Mouse (Mus musculus): ENCODE measurements at regions not wholly inside any gene's neighbourhood (a gene's known extent, or its start where the extent isn't known, plus 50 kb on each side); places are given as distances from the start of the nearest gene placed in this dataset.

DNA sequence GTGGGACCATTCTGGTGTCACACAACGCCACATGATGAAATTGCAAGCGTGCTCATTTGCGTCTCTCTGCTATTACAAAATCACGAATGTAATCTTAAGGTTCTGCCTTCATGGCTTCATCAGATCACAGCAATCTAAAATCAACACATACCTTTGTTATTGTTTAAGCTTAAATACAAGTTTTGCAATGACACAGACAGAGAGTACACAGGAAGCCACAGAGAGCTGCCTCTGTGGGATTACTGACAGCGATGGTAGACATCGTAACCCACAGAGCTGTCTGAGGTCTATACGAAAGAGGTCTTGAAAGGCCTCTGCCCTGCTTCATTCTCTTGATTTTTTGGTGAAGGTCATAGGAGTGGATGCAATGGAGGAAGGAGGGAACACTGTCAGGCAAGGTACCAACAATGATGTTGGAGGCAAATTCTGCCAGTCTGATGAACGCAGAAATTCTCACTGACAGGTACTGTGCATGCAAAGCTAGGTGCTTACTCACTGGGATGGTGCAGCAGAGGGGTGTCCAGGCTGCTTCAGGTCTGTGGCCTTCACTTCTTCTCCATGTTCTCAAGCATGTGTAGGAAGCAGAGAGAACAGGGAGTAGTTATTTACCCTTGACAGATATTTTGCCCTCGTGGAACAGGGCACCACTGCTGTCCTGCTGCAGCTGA is 226.5 kb downstream of the Gm19410 start:
- DNase-seq (ENCODE audit: low read depth) = no peak

DNA sequence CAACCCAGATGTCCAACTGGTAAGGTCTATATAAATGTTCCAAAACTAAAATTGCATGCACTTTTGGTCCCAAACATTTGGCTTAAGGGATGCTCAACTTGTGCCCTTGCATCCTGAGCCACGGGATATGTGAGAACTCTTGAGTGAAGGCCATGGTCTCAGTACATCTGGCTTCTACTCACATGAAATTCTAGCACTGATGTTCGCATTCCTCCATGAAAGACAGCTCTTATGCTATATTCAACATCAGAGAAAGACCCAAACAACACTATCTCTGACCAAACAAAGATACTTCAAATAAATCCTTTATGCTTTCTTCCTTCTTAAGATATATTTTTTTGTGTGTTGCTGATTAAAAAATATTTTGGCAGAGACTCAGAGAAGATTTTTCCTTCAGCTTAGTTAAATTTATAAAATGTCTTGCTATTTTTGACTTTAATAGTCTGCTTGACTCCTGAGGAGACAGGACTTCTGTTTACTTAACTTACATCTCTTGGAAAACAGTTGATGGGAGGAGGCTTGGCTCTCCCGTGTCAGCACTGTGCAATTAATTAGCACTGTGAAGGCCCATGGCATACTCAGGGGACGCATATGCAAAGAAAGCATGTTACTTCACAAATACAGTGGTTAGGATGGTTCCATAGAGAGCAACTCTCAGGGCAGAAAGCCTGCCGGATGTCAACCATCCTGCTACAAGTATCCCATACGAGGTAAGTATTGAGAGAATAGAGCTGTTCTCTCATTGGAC is 230.9 kb downstream of the Gm19410 start:
- DNase-seq (ENCODE audit: low read depth) = no peak

DNA sequence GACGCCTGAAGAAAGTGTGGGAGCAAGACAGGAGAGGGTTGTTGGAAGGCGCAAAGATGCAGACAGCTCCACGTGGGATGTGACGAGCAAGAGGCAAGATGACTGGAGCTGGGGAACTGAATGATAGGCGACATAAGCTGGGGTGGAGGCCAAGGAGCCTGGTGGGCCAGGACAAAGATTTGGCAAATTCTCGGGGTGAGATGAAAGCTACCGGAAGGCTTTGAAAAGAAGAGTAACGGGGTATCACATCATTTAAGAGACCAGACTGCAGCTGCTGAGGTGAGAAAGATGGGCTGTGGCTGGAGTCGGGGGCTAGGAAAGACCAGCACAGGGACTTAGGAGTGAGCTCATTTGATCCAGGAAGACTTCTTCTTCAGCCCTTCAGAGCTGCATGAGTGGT is 234.0 kb downstream of the Gm19410 start:
- no peak for DNase-seq (ENCODE audit: low read depth)

DNA sequence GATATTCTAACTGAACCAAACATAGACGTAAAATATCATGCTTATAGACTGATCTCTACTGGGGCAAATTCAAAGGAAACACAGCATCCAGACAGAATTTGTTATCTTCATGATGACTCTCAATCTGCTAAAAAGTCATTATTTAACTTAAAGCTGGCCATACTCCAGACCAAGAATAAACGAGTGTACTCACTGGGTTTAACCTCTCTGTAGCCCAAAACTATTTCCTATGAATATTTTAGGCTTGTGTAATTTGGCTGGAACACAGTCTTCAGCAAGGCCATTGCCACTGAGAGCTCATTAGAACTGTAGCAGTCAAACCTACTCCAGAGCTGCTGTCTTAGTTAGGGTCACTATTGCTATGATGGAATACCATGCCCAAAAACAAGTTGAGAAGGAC is 238.8 kb downstream of the Gm19410 start:
- no peak for DNase-seq (ENCODE audit: low read depth)

DNA sequence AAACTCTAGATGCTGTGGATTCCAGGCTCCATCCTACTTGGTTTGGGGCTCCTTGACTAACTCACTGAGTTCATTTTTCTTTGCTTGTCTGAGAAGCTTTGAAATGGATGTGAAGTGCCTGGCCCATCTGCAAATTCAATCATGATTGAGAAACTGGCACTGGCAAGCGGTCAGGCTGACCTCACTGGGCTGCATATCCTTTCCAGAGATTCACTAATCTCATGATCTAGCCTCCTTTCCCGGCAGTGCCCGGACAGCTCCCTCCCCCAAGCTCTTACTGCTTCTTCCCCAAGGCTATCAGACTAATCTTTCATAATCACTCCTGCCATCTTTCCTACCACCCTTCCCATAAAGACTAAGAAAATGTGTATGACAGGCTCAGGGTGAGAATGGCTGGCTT is 239.9 kb downstream of the Gm19410 start:
- peak; percentile 57 for DNase-seq (ENCODE audit: low read depth)

DNA sequence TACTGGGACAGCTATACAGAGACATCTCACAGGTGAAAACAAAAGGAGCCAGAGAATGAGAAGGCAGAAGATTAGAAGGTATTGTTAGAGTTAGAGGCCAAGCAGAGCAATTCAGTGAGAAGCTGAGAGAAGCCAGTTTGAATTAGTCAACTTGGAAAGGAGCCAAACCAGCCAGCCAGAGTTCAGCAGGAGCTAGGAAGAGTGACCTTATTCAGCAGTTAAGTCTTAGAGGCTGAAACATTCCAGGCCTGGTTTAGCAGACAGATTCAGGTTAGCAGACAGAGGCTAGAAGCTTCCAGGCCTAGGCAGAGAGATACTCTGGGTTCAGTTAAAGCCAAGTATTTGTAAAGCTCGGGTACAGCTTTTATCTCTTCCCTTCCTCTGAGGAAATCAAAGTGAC is 242.1 kb downstream of the Gm19410 start:
- DNase-seq (ENCODE audit: low read depth) = no peak

DNA sequence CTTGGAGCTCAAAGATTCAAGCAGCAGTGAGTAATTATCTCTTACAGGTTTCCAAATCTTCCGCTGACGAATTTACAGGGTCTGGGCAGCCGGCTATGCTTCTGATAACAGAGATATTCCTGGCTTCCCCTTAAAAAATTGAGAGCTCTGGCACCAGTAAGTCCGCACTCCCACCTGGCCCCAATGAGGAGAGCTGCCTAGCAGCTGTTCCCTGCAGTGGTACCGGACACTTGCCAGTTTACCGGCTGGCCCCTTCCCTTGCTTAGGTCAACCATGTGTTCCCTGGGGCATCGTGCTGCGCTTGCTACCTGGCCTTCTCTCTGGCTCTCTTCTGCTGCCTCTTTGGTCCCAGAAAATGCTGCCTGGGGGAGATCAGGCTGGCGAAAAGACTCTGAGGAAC is 244.0 kb downstream of the Gm19410 start:
- no peak for DNase-seq (ENCODE audit: low read depth)

DNA sequence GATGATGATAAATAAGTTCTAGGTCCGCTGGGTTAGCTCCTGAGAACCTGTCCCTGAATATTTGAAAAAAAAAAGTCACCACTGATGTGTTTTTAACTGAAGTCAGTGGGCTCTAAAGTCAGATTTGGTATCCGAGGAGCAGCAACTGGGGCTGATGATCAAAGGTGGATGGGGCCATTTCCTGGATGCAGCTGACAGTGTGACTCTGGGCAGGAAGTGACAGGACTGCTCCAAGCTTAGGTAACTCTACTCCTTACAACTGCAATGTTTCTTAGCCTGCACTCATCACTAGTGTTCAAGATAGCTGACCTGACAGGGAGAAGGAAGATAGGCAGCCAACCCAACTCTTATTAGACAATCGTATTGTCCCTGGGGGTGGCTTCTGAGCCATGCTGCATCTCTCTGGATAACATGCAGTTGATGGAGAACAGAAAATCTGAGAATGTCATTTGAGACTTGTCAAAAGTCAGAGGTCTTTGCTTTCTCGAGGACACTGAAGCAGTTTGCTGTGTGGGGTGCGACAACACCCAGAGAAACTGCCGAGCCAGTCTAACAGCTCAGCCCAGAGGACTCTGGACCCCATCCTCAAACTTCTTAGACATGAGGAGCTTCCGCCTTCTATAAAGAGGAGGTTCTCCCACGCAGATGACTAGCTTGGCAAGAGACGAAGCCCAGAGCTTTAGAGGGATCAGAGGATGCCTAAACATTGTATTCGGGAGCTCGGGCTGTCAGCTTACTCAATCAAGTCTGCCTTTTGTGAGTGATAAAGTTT is 245.0 kb downstream of the Gm19410 start:
- DNase-seq (ENCODE audit: low read depth) = no peak

DNA sequence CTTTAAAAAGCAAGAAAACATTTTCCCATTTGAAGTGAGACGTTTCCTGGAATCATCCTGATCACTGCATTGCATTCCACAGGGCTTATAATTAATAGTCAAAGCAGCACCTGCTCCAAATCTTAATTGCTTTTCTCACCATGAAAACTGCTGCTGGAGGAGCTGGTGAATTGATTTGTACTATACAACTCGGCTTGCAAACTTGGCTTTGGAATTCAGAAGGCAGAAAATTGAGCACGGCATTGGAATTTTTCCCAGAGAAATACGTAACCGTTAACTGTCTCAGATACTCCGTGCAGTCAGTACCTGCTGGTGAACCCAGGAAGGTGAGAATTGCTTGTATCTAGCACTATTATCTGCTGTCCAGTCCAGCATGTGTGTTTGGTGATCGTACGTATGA is 249.3 kb downstream of the Gm19410 start:
- DNase-seq (ENCODE audit: low read depth) = no peak

DNA sequence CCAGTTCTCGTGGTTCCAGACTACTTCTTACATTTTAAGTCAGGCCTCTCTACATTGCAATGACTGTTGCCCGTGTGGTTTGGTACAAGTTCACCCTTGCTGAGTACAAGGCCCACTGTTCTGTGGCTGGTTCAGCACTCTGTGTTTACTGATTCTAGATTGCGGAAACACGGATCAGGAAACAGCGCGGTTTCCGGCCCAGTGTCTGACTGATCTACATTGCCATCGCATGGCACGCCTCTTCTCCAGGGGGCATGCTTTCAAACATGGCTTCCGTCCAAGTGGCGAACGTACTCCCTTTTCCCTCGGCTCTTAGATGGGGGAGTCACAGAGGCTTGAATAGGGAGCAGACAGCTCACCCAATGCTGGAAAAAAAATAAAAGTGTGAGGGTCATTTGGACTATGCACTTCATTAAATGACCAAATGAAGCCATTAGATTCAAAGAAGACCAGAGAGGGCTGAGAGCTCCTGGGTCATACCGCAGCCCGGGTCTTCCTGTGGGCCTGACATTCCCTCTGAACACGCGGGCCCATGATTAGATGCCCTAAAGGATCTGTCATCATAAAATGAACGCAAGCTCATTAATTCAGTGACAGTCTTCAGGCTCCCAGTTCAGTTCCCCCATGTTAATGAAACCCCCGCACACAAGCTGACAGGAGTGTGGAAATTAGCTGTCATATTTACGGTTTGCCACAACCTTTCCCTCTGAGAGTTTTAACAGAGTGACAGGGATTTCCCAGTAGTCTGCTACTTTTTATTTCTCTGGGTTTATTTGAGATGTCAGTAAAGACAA is 250.9 kb downstream of the Gm19410 start:
- no peak for DNase-seq (ENCODE audit: low read depth)

DNA sequence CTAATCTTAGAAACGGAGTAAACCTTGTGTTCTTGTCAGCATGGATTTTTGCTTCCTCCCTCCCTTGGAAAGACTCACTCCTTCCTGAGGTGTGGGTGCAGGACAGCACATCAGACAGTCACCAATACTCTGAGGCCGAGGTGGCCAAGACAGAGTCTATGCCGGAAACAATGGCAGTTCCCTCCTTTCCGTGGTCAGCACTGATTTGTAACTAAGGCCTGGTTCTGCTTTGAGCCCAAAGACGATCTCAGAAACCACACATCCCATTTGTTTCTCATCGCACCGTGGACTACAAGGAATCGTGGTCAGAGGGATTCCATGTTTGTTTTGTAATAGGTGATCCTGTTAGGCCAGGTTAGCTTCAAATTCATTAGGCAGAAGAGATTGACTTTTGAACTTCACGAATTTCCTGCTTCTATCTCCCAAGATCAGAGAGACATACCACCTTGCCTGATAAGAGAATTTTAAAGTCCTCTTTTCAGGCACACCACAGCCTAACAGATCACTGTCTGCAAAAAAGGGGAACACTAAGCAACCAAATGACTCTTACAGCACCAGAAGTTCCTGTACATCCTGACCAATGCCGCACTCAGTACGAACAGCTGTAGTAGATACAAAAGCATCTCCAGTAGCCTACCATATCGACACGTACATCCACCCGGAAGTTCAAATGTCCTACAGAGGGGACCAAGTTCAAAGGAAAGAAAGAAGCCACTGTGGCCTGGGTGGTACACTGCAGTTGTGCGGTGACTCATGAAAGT is 253.6 kb downstream of the Gm19410 start:
- DNase-seq (ENCODE audit: low read depth) = no peak

DNA sequence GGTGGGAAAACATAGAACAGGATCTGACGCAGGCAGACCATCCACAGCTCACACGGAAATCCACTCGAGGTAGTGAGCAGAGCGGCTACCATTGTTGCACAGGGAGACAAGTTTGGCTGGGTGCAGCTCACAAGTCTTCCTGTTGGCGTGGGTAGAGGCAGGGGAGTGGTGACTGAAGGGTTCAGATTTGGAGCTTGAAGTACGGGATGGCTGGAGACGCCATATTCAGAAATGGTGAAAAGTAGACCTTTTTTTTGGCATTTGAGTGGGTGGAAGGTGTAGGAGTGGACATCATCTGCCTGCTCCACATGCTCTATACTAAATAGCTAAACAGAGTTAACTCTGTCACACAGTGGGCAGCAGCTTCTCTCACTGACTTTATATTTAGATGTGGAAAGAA is 254.3 kb downstream of the Gm19410 start:
- no peak for DNase-seq (ENCODE audit: low read depth)

DNA sequence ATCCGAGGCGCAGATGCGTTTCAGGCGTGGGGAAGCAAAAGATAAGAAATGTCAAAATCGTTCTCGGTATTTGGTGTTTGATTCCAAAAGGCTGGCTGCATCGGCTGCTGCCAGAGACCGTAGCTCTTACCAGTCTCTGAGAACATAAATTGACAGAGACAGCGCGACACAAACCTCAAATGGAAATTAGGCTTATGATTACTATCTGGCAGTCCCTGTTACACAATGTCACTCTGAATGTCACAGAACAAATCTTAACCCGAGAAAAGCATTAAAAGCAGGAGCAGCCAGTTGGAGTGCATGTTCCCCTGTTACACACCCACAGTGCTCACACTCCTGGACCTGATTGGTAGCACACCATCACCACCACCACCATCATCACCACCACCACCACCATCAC is 262.0 kb downstream of the Gm19410 start:
- DNase-seq (ENCODE audit: low read depth) = no peak

DNA sequence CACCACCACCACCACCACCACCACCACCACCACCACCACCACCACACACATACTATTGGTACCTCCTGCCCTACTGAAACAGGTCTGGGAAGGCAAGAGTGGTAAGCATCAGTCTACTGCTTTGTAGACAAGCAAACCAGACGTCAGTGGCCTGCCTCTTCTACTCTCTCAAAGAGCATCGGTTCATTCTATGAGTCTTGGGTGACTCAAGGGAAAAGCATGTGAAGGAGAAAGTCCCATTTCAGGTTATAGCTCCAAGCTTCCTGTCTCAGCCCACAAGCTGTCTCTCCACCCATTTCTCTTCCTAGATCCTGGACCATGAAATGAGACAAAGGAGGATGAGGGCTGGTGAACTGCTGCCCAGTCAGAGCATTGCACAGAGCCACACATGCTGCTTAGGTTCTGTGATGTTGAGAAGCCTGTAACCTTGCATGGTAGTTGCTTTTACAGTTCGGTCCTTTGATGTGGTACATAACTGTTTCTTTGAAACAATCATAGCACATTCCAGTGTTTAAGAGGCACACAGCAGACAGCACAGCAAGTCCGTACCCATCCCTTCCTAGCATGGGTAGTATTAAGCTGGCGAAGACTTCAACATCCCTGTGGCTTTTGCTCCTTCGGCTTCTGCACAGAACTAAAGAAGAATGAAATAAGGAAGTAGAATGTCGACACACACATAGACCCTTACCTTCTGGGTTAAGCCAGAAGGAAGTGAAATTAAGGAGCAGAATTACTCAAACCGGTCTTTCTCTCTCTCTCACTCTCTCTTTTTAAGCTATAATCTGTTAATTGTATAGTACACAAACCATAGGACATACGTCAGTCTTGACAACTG is 262.7 kb downstream of the Gm19410 start:
- DNase-seq (ENCODE audit: low read depth) = no peak

DNA sequence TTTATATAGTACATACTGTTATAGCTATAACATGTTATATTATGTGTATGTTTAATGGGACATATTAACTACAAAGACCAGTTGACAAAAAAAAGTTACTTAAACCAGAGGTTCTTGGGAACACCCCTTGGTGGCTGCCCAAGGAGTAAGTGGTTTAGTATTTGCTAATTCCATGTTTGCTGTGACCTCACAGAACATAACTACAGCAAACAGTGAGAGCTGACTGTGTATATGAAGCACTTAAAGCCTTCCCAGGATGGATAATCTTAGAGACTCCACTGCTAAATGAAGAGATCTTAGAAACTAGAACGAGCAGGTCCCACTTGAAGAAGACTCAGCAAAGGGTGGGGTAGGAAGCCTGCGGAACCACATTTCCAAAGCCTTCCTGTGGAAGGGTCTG is 263.9 kb downstream of the Gm19410 start:
- no peak for DNase-seq (ENCODE audit: low read depth)

DNA sequence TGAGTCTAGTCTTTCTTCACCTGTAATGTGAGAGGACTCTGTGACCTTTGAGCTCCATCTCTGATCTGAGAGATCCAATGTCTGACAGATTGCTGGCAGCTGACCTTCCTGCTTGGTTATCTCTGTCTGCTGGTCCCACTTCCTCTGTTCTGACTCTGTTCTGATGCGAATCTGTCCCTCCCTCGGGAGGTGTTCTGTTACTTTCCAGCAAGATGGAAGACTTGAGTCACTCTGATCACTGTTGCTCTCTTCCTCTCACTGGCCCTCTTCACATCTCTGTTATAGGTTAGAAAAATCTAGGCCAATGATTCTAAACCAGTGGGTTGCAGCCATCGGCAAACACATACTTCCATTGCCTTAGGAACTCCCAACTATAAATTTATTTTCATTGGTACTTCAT is 264.6 kb downstream of the Gm19410 start:
- no peak for DNase-seq (ENCODE audit: low read depth)

DNA sequence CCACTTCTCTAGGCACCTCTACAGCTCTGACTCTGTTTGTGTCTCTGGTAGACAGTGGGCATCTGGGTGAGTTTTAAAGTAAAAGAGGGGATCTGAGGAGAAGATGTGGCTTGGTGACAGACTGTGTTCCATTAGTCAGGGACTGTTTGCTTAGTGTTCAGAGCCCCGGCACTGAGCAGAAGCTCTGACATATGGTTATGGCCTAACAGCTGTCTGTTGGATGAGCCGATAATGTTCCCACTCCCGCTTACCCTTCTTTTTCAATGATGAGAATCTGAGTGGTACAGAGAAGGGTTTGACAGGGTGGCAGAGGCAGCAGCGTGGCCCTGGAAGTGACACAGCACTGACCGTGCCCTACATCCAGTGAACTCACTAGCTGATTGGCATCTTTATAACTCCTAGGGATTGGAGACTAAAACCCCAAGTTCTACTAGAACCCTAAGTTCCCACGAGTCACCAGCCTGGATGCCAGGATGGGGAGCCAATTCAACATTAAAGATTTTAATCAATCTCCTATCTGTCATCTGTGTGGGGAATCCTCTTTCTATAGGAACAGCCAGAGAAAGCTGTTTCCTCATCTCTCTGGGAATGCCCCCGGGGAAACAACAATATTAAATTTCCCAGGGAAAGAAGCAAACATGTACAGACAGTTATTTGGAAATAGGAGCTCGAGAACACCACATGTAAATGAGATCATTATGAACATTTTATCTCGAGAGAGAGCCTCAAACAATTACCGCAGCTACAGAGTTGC is 266.6 kb downstream of the Gm19410 start:
- DNase-seq (ENCODE audit: low read depth) = no peak

DNA sequence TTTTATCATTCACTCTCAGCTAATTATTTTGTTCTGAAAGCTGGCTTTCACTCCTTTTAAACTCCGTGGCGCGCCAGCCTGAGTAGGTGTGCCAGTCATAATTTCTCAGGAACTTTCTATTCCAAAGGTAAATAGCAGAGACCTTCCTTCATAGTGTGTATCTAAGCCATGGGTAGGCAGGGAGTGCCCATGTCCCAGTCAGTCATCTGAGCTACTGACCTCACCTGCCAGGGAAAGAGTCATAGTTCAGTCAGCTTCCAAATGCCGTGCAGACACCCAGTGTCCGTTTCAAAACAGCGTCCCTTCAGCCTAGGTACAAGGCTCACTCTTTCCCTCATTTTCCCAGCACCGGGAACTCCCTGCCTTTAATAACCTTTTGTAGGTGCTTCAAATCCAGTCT is 269.7 kb downstream of the Gm19410 start:
- DNase-seq (ENCODE audit: low read depth) = no peak

DNA sequence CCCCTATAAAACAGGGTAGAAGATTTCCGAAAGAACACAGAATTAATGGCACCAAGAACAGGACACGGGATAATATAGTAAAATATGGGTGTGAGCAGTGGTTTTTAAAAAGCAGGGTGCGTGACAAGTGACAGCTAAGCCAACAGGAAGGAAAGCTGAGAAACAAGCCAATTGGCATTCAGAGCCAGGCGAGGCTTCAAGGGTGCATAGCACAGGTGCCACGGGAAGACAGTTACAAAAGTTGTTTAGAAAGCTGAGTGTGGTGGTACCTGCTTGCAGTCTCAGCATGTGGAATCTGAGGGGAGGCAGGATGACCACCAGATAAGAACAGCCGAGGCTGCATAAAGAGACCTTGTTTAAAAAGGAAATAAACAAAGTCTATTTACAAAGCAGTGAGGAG is 270.7 kb downstream of the Gm19410 start:
- DNase-seq (ENCODE audit: low read depth) = no peak
